Mouse (Mus musculus) ovary, postnatal 14 days (tissue): ENCODE results near the gene Strada.
A peak's percentile ranks its signal among the peaks of the same experiment; 100 is the strongest.
"Not testable (repeated sequence)": the region's sequence is repeated elsewhere in the genome, so short reads cannot be mapped to it uniquely, and the experiment has no call there.

Experiments
- DNase-seq: peaks from one replicate; pipeline ENCODE4 v3.0.0; 2022; ENCODE audit warnings: low spot score

Gene Strada

DNA sequence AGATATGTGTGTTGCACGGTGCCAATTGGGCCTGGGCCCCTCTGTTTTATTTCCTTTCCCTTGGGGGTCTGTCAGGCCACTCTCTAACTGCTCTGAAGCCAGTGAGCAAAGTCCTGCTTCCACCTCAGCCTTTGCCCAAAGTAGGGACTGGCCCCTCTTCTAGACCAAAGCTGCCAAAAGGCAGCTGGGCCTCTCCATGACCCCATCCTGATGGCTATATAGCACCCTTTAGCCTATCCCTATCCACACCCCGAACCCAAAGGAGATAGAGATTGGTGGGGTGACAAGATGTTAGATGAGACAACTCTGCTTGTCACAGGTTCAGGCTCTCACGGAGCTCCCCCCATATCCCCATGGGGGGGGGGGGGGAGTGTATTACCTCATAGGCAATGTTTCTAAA, 46.2 kb downstream of the Strada start:
- no peak for DNase-seq

DNA sequence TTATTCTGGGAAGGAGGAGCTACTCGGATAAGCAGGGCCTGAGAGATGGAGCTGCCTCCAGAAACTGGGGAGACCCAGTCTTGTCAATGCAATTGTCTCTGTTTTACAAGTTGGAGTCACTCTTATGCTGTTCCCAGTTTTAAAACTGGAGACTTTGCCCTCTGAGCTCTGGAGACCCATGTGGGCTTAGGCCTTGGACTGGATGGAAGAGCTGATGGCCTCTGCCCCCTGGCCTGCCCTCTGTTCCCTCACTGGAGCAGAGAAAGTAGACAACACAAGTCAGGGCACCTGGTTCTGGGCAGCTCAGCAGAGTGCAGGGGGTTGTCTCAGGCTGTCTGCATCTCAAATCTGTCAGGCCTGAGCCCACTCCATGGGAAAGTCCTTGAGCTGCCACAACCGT, 47.2 kb downstream of the Strada start:
- DNase-seq = no peak

GRCm38 (mm10) chr11:106154091-106154490, 47.9 kb downstream of the Strada start:
- DNase-seq = no peak

GRCm38 (mm10) chr11:106152132-106152531, 49.8 kb downstream of the Strada start:
- no peak for DNase-seq

DNA sequence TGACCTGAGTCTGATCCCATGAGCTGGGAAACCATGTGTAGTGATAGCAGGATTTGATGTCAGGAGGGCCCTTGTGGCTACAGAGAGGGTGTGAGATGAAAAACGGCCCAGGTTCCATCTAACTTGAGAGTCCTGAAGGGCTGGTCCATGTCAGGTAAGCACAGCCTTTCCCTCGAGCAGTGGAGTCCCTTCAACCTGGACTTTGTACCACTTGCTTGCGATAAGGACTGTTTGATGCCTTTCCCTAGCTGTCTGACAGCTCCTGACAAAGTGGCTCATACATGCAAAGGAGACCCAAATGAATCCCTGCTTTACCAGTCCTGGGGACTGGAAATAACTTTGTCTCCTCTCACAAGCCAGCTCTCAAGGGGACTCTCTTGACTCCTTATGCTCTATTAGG, 50.7 kb downstream of the Strada start:
- DNase-seq = no peak

- DNase-seq = peak; percentile 75
Observed at GRCm38 (mm10) chr11:106134580-106135528, 67.1 kb downstream of the Strada start.

DNA sequence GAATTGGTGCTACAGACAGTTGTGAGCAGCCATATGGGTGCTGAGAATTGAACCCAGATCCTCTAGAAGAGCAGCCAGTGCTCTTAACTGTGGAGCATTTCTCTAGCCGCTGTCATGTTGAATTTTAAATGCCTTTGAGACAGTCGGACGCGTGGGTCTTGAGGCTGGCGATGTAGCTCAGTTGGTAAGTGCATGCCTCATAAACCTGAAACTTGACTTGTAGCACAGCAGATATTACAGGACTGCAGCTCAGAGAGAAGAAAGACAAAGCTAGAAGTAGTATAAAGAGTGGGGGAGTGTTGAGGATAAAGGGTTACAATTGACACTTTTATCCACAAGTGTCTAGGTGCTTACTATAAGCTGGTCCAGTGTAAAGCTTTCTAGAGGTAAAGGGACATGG, 69.5 kb downstream of the Strada start:
- DNase-seq = no peak

DNA sequence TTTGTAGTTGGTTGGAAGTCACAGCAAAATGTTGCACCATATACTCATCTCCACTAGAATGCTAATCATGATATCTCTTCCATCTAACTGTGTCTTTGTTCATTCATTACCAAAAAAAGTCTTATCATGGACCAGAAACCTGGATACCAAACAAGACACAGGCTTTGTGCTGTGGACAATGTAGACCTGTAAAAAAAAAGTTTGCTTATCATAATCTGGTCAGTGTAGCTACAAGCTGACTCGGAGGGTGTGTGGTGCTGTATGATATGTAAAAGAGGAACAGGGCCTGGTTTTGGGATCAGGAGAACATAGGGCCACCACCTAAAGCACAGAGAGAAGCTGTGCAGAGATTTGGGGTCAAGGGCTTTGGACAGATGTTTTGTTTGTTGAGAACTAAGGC, 72.5 kb downstream of the Strada start:
- DNase-seq = no peak

DNA sequence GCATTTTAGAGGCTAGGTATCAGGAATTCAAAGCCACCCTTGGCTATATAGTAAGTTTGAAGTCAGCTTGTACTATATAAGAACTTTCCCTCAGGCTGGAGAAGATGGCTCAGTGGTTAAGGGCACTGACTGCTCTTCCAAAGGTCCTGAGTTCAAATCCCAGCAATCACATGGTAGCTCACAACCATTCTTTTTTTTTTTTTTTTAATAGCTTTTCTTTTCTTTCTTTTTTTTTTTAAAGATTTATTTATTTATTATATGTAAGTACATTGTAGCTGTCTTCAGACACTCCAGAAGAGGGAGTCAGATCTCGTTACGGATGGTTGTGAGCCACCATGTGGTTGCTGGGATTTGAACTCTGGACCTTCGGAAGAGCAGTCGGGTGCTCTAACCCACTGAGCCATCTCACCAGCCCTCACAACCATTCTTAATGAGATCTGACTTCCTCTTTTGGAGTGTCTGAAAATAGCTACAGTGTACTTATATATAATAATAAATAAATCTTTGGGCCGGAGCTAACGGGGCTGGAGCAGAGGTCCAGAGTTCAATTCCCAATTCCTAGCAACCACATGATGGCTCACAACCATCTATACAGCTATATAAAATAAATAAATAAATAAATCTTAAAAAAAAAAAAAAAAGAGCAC, 75.1 kb downstream of the Strada start:
- DNase-seq = not testable (repeated sequence)

- DNase-seq = no peak
Observed at GRCm38 (mm10) chr11:106125827-106126226, 76.1 kb downstream of the Strada start.

- no peak for DNase-seq
Observed at GRCm38 (mm10) chr11:106124784-106125183, 77.2 kb downstream of the Strada start.

DNA sequence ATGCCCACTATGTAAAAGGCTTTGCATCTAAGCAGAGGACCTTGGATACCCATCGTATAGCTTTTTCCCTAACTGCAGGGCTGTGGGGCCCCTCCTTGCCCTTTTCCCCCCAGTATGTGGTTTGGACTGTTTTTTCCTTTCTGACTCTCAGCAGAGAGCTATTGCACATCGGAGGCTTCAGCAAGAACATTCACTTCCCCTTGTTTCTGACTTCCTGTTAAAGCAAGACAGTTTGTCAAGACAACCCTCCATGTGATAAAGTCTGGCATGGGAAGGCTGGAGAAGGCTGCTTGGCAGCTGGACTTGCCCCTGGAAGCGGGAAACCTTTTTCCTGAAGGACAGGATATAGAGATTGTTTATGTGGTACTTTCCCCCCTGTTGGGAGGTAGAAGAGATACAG, 79.2 kb downstream of the Strada start:
- no peak for DNase-seq

- no peak for DNase-seq
Observed at GRCm38 (mm10) chr11:106122221-106122620, 79.7 kb downstream of the Strada start.
